Mouse (Mus musculus): ENCODE measurements around the gene Crls1. TPM values are rescaled to one million over a fixed set of nuclear protein-coding genes. Genes with fewer than 3 reads are reported as not detected.

The Crls1 gene
- polyA plus RNA-seq, 1 experiment from 2014 or later = 31.9 TPM

Other genes starting within 250 kb of the Crls1 start
- gene Shld1, start 159.7 kb upstream of the Crls1 start, polyA plus RNA-seq (2016; fragmentation: Nextera tagmentation; extraction: Ambion mirVana) = 18.2 and 19.9 TPM in 2 replicates
- gene Chgb, start 65.4 kb upstream of the Crls1 start, polyA plus RNA-seq (2016; fragmentation: Nextera tagmentation; extraction: Ambion mirVana) = 0.11 and 0.35 TPM in 2 replicates
- 34.1 and 38.7 TPM in 2 replicates for gene Trmt6, start 30.6 kb upstream of the Crls1 start, polyA plus RNA-seq (2016; fragmentation: Nextera tagmentation; extraction: Ambion mirVana)
- gene Mcm8, start 30.5 kb upstream of the Crls1 start, polyA plus RNA-seq (2016; fragmentation: Nextera tagmentation; extraction: Ambion mirVana) = 22.1 and 23.3 TPM in 2 replicates
- 0.23 and 0.37 TPM in 2 replicates for gene Lrrn4, start 34.2 kb downstream of the Crls1 start, polyA plus RNA-seq (2016; fragmentation: Nextera tagmentation; extraction: Ambion mirVana)
- gene Fermt1, start 99.2 kb downstream of the Crls1 start, polyA plus RNA-seq (2016; fragmentation: Nextera tagmentation; extraction: Ambion mirVana) = 12.5 and 18.6 TPM in 2 replicates